Mouse (Mus musculus): ENCODE measurements around the gene Agap3.

DNA sequence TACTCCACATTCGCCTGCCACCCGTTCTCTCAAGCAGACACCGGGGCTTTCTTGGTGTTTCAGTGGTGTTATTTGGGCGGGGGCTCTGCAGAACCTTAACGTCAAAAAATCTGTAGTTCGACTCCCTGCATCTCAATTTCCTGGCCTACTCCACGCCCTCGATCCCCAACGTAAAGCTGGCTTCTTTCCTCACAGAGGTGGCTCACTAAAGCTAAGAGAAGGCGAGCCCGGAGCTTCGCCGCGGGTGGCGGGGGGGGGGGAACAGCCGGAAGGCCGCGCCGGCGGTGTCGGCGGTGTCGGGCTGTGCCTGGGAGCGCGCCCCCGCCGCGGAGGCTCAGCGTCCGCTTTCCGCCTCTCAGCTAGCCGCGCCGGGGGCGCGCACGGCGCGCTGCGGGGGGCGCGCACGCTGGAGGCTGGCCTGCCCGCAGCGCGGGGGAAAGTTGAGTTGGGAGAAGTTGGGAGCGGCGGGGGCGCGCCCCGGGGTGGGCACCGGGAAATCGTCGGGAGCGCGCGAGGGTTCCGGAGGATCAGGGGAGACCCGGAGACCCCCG is 27.0 kb upstream of the Agap3 start:
- TF ChIP-seq CTCF (IDR thresholded peaks at IDR 0.05; ENCODE audit: low read depth) (no peak), EP300 (optimal IDR thresholded peaks at IDR 0.05) (no peak)

All from stomach, postnatal 0 days (tissue).